Mouse (Mus musculus) lung, postnatal 25 days (tissue): Measurements from ENCODE around the gene Astn1.

Source experiments
- DNase-seq: peaks from one replicate; pipeline ENCODE4 v3.0.0; 2022; ENCODE audit warnings: low spot score

Gene Astn1

DNA sequence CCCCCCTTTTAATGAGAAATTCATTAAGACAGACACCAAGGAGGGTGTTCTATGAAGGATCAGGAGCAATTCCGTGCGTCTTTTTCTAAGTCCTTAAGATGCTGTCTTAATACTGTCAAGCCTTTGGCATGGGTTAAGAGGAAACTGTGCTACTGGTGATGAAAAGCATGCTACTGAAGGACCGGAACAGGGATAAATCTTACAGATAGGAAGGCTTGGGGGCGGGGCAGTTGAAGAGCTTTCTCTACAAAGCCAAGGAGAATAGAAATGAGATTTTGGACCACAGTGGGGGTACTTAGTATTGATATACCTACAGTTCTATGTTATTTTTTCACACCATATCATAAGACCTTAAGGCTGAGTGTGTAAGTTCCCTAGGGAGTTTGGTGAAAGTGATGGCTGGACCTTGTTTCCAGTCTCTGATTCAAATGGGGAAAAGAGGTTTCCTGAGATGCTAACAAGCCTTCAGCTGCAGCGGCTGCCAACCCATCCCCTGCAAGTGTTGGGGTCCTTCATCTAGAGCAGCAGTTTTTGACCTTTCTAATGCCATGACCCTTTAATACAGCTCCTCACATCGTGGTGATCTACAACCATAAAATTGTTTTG is 378.2 kb downstream of the Astn1 start:
- DNase-seq: no peak

- no peak for DNase-seq
Observed at GRCm38 (mm10) chr1:158740949-158741348, 378.9 kb downstream of the Astn1 start.
